Mouse (Mus musculus): Measurements from ENCODE around the gene Got1.

DNA sequence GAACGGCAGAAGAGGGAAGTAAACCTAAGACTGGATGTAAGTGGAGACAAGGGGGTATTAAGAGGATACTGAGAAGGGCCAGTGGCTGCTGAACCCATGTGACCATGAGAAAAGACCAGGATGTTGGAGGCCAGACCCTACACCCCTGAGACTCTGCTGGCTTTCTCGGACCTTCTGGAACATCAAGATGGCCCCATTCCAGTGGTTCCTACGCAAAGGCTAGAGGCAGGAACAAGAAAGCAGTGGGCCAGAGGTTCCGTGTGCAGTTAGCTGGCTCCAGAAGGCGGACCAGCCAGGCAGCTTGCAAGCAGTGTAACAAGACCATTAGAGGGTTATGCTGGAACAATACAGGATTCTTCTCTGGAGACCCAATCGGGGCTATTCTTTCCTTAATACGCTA, 27.0 kb downstream of the Got1 start:
- TF ChIP-seq FLI1 (IDR thresholded peaks at IDR 0.05; ENCODE audit: low read length) (no peak), GATA1 (IDR thresholded peaks at IDR 0.05; ENCODE audit: borderline replicate concordance, low read length) (no peak)
